Mouse (Mus musculus) bone marrow macrophage, adult 2 months (primary cell): ENCODE measurements around the gene Fmnl1.

Experiments used
- CTCF ChIP-seq: IDR thresholded peaks from 2 replicates; pipeline ENCODE4 v1.5.1; 2012; ENCODE audit warnings: low read depth, mild to moderate bottlenecking, low read length, moderate library complexity
- POLR2A ChIP-seq: IDR thresholded peaks from 2 replicates; pipeline ENCODE4 v1.6.1; 2012; ENCODE audit warnings: mild to moderate bottlenecking, low read depth, low read length, borderline replicate concordance

- TF ChIP-seq CTCF (no peak), POLR2A (no peak)
Measured at GRCm38 (mm10) chr11:103162132-103162531, 8.8 kb upstream of the Fmnl1 start.
